Mouse (Mus musculus): ENCODE results near the gene Dnajb5. TPM values are rescaled to one million over a fixed set of nuclear protein-coding genes. Genes with fewer than 3 reads are reported as not detected.

The Dnajb5 gene
- polyA plus RNA-seq, 1 experiment from 2014 or later: 7.6 TPM

Other genes starting within 250 kb of the Dnajb5 start
- not detected in 2 replicates for gene 4930578G10Rik, start 214.3 kb upstream of the Dnajb5 start, polyA plus RNA-seq (2015; fragmentation: Nextera tagmentation; extraction: Ambion mirVana)
- gene Ccl19, start 193.2 kb upstream of the Dnajb5 start, polyA plus RNA-seq (2015; fragmentation: Nextera tagmentation; extraction: Ambion mirVana): 0.45 TPM in 1 of 2 replicates, not detected in the other
- gene Ccl21a, start 175.8 kb upstream of the Dnajb5 start, polyA plus RNA-seq (2015; fragmentation: Nextera tagmentation; extraction: Ambion mirVana): 41.8 and 47.0 TPM in 2 replicates
- gene Fam205a1, start 95.9 kb upstream of the Dnajb5 start, polyA plus RNA-seq (2015; fragmentation: Nextera tagmentation; extraction: Ambion mirVana): not detected in 2 replicates
- gene Gm12394, start 93.0 kb upstream of the Dnajb5 start, polyA plus RNA-seq (2015; fragmentation: Nextera tagmentation; extraction: Ambion mirVana): 0.12 TPM in 1 of 2 replicates, not detected in the other
- gene Fam205c, start 75.6 kb upstream of the Dnajb5 start, polyA plus RNA-seq (2015; fragmentation: Nextera tagmentation; extraction: Ambion mirVana): 0.24 and 0.42 TPM in 2 replicates
- gene Phf24, start 33.2 kb upstream of the Dnajb5 start, polyA plus RNA-seq (2015; fragmentation: Nextera tagmentation; extraction: Ambion mirVana): 1.1 and 2.1 TPM in 2 replicates
- 0.43 and 1.7 TPM in 2 replicates for gene 1700022I11Rik, start 19.8 kb downstream of the Dnajb5 start, polyA plus RNA-seq (2015; fragmentation: Nextera tagmentation; extraction: Ambion mirVana)
- gene Vcp, start 50.7 kb downstream of the Dnajb5 start, polyA plus RNA-seq (2015; fragmentation: Nextera tagmentation; extraction: Ambion mirVana): 430 and 514 TPM in 2 replicates
- gene Fancg, start 60.7 kb downstream of the Dnajb5 start, polyA plus RNA-seq (2015; fragmentation: Nextera tagmentation; extraction: Ambion mirVana): 13.0 and 17.2 TPM in 2 replicates
- 21.7 and 22.6 TPM in 2 replicates for gene Pigo, start 76.0 kb downstream of the Dnajb5 start, polyA plus RNA-seq (2015; fragmentation: Nextera tagmentation; extraction: Ambion mirVana)
- 303 TPM in 2 replicates for gene Stoml2, start 81.9 kb downstream of the Dnajb5 start, polyA plus RNA-seq (2015; fragmentation: Nextera tagmentation; extraction: Ambion mirVana)
- gene Fam214b, start 96.4 kb downstream of the Dnajb5 start, polyA plus RNA-seq (2015; fragmentation: Nextera tagmentation; extraction: Ambion mirVana): 11.9 and 13.2 TPM in 2 replicates
- gene Unc13b, start 109.1 kb downstream of the Dnajb5 start, polyA plus RNA-seq (2015; fragmentation: Nextera tagmentation; extraction: Ambion mirVana): 7.8 and 9.1 TPM in 2 replicates

Measured in stomach, embryonic 15.5 days (tissue).